Mouse (Mus musculus): ENCODE measurements around the gene A3galt2.

The A3galt2 gene

GRCm38 (mm10) chr4:128727721-128728430, 27.3 kb upstream of the A3galt2 start:
- DNase-seq (ENCODE audit: low spot score in 2 of 2) = no peak

DNA sequence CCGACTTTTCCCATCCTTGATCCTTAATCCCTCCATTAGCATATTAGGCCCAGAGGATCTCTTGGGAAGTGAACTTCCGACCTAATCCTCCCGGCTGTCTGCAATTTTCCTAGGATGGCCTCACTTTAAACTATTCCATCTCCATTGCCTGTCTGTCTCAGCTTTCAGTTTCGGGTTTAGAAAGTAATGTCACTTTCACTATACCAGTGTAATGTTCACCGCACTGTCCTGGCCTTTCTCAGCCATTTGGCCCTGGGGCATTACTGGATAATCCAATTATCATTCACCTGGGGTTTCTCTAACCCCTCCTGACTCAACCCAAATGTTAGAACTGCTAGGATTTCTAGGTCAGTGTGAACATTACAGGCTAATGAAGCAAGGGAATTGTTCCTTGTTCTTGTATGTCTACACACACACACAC, 26.7 kb upstream of the A3galt2 start:
- no peak for DNase-seq (ENCODE audit: low spot score in 2 of 2)

GRCm38 (mm10) chr4:128729033-128729708, 26.0 kb upstream of the A3galt2 start:
- DNase-seq (ENCODE audit: low spot score in 2 of 2) = no peak

GRCm38 (mm10) chr4:128729709-128730037, 25.5 kb upstream of the A3galt2 start:
- DNase-seq (ENCODE audit: low spot score in 2 of 2) = no peak

DNA sequence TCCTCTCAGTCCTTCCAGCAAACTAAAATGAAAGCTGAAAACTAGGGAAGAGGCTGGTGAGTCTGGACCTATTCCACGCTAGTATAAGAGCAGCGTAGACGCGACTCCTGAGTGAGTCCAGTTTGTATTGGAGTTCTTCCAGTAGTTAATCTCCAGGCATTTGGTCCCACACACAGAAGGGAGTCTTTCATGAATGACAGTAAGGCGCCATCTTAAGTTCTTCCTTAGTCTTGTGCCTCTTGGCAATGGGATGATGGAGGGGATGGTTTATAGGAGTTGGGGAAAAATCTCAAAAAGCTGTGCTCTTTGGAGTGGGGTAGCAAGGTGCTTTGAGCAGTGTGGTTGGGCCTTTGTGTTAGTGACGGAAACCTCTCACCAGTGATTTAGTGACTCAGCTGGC, 24.9 kb upstream of the A3galt2 start:
- no peak for DNase-seq (ENCODE audit: low spot score in 2 of 2)

- DNase-seq (ENCODE audit: low spot score in 2 of 2) = no peak
Measured at GRCm38 (mm10) chr4:128732794-128733193, 22.4 kb upstream of the A3galt2 start.

- no peak for DNase-seq (ENCODE audit: low spot score in 2 of 2)
Measured at GRCm38 (mm10) chr4:128733496-128733895, 21.7 kb upstream of the A3galt2 start.

- peak in 1 of 2 experiments; percentile 66 for DNase-seq (ENCODE audit: low spot score in 2 of 2)
Measured at GRCm38 (mm10) chr4:128734217-128734616, 20.9 kb upstream of the A3galt2 start.

DNA sequence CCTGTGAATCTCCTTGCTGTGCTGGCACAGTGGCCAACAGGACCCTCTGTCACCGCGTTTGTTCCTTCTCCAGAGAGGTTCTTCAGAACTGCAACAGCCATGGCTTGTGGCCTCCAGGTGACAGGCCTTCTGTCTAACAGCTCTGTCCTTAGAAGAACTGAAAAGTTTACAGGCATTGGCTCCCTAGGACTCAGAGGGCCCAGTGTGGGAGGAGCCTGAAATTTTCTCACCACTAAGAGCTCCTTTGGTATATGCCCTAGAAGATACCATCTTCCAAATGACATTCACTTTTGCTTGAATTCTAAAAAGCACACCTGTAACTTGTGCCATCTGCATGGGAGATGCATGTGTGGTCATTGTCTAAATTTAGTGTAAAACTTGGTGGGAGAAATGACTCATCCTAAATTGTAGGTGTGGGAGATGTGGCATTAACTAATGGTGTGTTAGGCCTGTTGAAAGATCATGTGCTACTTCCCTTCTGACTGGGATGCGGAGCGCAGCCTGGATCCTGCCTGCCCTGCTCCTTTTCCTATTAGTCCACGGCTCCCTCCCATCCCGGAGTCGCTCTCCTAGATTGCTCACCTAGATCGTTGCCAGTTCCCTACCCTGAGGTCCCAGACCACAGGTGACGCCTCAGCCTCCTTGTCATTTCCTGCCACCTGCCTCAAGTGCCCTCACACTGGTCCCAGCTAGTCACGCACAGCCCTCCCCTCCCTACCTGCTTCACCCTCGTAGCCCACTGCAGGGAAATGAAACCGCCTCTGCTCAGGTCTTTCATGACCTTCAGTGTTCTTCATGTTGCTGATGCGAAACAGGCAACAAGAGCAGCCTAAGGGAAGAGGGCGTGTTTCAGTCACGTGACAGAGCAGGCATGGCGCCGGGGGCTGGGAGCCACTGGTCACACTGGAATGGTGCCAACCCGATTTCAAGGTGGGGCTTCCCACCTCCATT, 20.2 kb upstream of the A3galt2 start:
- DNase-seq (ENCODE audit: low spot score in 2 of 2) = no peak

DNA sequence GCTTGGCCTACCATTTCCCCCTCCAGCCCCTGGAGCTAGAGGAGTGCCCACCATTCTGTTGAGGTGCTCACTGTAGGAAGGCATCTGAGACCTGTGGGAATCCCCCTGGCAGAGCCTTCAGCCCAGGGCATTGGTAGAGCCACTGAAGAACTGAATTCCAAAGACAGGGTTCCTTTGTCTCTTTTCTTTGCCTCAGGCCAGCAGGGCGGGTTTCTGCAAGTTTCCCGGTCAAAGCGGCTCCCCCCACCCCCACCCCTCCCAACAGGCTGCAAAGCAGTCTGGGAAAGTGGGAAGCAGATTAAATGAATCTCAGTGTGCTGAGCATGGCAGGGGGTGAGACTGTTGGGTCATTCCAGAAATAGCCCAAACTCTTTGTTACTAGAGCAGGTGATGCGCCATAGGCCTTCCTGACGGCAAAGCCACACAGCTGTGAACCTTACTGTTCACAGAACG, 18.0 kb upstream of the A3galt2 start:
- no peak for DNase-seq (ENCODE audit: low spot score in 2 of 2)

DNA sequence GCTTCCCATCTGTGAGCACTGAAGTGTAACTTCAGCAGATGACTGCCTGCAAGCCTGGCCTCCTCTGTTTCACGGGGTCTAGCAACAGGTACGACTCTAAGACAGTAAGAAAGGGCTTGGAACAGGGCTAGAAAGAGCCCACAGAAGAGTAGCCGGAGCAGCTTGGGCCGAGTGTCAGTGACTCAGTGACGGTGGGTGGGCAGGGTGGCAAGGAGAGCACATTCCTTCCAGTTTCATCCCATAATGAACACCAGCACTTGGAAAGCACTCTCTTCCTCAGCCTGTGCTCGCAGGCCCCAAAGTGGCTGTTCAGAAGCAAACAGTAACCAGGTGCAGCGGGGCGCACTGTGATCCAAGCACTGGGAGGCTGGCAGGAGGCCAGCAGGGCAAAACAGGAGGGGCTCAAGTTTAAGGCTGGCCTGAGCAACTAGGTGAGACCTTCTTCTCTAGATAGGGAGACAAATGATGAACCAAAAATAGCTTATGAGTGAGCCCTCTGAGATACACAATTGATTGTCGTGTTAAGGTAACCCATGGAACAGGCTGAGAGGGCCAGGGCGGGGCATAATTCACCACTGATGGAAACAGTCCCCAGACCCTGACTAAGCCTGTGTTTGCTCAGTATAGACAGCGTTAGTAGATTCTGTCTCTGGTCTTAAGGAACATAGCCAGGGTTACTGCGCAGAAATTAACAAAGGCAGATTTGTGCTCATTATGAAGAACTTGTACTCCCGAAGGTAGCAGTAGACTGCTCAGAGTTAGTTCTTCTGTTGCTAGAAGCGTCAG, 17.1 kb upstream of the A3galt2 start:
- no peak for DNase-seq (ENCODE audit: low spot score in 2 of 2)

GRCm38 (mm10) chr4:128740878-128741277, 14.3 kb upstream of the A3galt2 start:
- no peak for DNase-seq (ENCODE audit: low spot score in 2 of 2)

- no peak for DNase-seq (ENCODE audit: low spot score in 2 of 2)
Measured at GRCm38 (mm10) chr4:128741906-128742305, 13.3 kb upstream of the A3galt2 start.

GRCm38 (mm10) chr4:128742379-128742970, 12.7 kb upstream of the A3galt2 start:
- no peak for DNase-seq (ENCODE audit: low spot score in 2 of 2)

DNA sequence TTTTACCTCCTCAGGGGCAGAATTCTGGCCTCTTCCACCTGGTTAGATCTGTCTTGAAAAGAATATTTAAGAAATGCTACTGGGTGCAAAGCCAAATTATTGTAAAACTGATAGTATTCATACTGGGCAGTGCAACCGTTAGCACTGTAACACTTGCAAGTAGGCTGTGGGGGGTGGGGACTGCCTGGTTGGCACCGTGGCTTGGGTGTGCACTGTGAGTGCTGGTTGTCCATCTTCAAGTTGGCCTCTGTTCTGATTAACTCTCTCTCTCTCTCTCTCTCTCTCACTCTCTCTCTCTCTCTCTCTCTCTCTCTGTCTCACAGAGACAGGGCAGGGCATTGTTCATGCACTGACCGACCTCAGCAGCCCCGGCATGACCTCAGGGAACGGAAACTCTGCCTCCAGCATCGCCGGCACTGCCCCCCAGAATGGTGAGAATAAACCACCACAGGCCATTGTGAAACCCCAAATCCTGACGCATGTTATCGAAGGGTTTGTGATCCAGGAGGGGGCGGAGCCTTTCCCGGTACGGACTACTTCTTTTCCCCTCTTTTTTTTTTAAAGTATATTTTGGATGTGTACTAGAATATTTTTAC, 12.0 kb upstream of the A3galt2 start:
- DNase-seq (ENCODE audit: low spot score in 2 of 2) = no peak

DNA sequence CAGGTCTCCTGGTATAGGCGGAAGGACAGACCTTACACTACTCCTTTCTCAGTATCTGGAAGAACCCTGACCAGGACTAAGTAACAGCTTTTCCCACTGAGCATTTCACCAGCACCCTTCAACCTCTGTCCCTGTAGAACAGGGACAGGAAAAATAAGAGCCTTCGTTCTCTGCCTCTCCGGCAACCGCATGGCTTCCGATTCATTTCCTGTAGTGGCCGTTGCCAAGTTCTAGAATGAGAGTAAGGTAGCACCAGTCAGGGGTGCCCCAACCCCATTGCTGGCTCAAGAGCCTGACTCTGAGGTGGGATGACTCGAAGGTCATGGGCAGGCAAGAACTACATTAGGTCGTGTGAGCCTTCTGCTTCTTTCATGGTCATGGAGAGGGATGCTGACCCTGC, 10.0 kb upstream of the A3galt2 start:
- DNase-seq (ENCODE audit: low spot score in 2 of 2) = no peak

DNA sequence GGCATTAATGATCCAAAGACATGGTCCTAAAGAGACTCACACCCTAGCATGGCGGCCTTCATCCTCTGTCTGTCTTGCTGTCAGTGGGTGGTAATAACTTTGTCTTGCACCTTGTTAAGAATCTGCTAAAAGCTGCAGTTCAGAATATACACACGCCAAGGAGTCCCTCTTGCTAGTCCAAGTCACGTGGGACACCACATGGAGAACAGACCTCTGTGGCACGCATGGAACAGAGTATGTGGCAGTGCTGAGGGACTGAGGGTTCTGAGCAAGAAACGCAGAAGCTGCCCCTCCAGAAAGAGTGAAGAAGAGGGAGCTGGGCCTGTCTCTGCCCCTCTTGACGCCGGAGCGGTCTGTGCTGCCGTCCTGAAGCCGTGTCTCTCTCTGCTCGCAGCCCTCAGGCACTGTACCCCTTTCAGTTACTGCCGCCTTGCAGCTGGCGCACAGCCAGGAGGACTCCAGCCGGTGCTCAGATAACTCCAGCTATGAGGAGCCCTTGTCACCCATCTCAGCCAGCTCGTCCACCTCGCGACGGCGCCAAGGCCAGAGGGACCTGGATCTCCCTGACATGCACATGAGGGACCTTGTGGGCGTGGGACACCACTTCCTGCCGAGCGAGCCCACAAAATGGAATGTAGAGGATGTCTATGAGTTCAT, 7.4 kb upstream of the A3galt2 start:
- no peak for DNase-seq (ENCODE audit: low spot score in 2 of 2)

- no peak for DNase-seq (ENCODE audit: low spot score in 2 of 2)
Measured at GRCm38 (mm10) chr4:128748309-128748708, 6.9 kb upstream of the A3galt2 start.

DNA sequence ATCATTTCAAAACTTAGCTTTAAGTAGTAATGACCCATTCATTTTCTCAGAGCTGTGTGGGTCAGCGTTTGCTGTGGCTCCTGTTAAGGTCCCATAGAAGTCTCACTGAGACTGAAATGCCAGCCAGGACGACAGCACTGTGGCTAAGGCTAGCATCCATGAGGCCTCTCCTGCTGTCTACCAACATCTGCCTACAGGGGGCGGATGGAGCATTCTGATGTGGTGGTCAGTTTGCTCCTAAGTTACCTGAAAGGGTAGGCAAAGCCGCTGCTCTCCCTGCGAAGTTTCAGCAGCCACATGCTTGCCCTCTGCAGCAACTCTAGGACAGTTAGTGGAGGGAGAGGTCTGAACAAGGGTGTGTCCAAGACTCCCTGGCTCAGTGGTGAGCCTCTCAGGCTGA, 4.2 kb upstream of the A3galt2 start:
- no peak for DNase-seq (ENCODE audit: low spot score in 2 of 2)

GRCm38 (mm10) chr4:128752031-128752757, 3.0 kb upstream of the A3galt2 start:
- DNase-seq (ENCODE audit: low spot score in 2 of 2) = no peak
